Mouse (Mus musculus): Measurements from ENCODE around the gene Prdx4.
"Not testable (repeated sequence)": the region's sequence is repeated elsewhere in the genome, so short reads cannot be mapped to it uniquely, and the experiment has no call there.

Gene Prdx4

DNA sequence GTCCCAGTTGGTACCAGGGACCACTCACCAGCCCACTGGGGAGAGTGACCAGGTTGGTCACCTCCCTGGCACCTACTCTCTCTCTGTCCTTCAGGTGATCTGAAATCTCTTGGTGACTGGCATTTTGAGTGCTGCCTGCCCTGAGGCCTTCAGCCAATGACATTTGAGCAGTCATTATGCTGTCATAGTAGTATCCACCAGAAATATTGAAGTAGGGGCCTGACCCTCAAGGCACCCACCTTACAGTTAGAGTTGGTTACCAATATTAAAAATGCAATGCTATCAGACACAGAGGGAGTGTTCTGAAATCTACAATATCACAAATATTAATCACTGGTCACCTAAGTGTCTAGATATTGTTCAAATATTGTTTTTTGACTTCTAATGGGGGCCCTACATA is at the start of gene Prdx4:
TSS of gene Prdx4 (minus strand) at position 101 of the 400 bp plus-strand sequence.
- in situ Hi-C loops (cut with MboI; ENCODE audit: low pct_unique_long_range_greater_than_20kb in 1 of 2, low sequenced_read_pairs in 2 of 2, unreplicated experiment in 1 of 2) = no loop called here

- in situ Hi-C loops (cut with MboI; ENCODE audit: low pct_unique_long_range_greater_than_20kb in 1 of 2, low sequenced_read_pairs in 2 of 2, unreplicated experiment in 1 of 2) = no loop called here
These were observed 36.0 kb upstream of the Prdx4 start for GRCm38 (mm10) chrX:155376538-155376937.

GRCm38 (mm10) chrX:155375458-155375857 is 34.9 kb upstream of the Prdx4 start:
- in situ Hi-C loops (cut with MboI; ENCODE audit: low pct_unique_long_range_greater_than_20kb in 1 of 2, low sequenced_read_pairs in 2 of 2, unreplicated experiment in 1 of 2) = no loop called here

DNA sequence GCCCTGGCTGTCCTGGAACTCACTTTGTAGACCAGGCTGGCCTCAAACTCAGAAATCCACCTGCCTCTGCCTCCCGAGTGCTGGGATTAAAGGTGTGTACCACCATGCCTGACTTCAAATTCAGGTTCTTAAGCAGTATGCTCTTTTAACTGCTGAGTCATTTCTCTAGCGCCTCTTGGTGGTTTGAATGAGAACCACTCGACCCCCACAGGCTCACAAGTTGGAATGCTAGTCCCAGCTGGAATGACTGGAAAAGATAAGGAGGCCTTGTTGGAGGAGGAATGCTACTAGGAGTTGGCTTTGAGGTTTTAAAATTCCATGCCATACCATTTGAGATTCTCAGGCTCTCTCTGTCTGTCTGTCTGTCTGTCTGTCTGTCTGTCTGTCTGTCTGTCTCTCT is 29.6 kb upstream of the Prdx4 start:
- in situ Hi-C loops (cut with MboI; ENCODE audit: low pct_unique_long_range_greater_than_20kb in 1 of 2, low sequenced_read_pairs in 2 of 2, unreplicated experiment in 1 of 2) = not testable (repeated sequence)

GRCm38 (mm10) chrX:155365095-155365494 is 24.5 kb upstream of the Prdx4 start:
- in situ Hi-C loops (cut with MboI; ENCODE audit: low pct_unique_long_range_greater_than_20kb in 1 of 2, low sequenced_read_pairs in 2 of 2, unreplicated experiment in 1 of 2) = no loop called here

DNA sequence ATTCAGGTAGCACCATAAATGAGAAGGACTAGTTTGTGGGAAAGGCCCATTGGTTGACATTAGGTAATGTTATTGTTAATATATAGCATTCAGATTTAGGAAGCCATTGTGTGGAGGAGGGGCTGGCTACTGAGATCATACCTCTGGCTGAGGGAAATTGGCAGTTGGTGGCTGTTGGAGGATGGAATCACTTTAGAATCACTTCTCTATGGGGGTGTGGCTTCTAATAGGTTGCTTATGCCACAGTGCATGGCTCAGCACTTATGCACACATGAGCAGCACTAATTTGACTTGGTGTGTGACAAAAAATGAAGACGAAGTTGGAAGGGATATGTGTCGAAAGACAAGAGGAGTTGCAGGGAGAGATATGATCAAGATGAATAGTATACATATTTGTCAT is 5.7 kb upstream of the Prdx4 start:
- in situ Hi-C loops (cut with MboI; ENCODE audit: low pct_unique_long_range_greater_than_20kb in 1 of 2, low sequenced_read_pairs in 2 of 2, unreplicated experiment in 1 of 2) = no loop called here

- in situ Hi-C loops (cut with MboI; ENCODE audit: low pct_unique_long_range_greater_than_20kb in 1 of 2, low sequenced_read_pairs in 2 of 2, unreplicated experiment in 1 of 2) = no loop called here
These were observed 2.4 kb downstream of the Prdx4 start for GRCm38 (mm10) chrX:155337905-155338721.

DNA sequence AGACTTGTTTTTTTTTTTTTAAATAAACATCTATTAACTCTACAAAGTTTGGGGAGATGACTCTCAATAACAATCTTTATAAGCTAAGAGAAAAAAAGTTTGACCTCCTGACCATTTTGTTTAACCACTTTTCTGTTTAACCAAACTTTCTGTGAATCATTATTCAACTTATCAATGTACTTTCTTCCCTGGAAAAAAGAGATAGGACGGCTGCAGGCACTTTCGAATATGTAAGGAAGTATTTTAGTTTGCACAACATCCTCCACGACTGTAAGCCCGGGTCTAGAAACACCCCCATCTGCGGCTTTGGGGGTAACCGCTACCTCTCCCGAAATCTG is 3.0 kb downstream of the Prdx4 start:
- in situ Hi-C loops (cut with MboI; ENCODE audit: low pct_unique_long_range_greater_than_20kb in 1 of 2, low sequenced_read_pairs in 2 of 2, unreplicated experiment in 1 of 2) = no loop called here

DNA sequence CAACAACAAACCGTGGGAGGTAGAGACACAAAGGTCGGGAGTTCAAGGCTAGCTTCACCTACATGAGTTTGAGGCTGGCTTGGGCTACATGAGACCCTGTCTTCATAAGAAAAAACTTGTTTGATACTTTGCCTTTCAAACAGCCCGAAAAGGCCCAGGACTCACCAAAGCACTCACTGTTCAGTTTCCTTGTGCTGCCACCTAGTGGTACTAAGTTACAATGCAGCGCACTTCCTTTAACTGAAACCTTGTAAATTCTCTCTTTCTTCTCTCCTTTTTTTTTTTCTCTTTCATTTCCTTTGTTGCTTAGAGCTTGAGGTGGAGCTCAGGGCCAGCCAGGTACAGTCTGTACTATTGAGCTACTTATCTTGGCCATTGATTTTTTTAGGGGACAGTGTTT is 22.5 kb downstream of the Prdx4 start:
- in situ Hi-C loops (cut with MboI; ENCODE audit: low pct_unique_long_range_greater_than_20kb in 1 of 2, low sequenced_read_pairs in 2 of 2, unreplicated experiment in 1 of 2) = loop anchor here in 1 of 2 experiments (10.0 kb wide), 1 partner anchor 153 kb away; no protein-coding TSS in a partner anchor

DNA sequence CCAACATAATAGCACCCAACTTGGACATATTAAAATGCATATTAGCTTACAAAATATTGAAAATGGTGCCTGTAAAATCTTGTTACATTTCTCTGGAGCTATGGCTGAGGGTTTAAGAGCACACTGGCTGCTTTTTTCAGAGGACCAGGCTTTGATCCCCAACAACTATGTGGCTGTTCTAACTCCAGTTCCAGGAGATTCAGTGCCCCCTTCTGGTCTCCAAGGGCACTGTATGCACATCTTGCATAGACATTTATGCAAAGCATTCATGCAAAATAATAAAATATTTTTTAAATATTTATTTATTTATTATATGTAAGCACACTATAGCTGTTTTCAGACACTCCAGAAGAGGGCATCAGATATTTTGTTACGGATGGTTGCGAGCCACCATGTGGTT is 34.2 kb downstream of the Prdx4 start:
- in situ Hi-C loops (cut with MboI; ENCODE audit: low pct_unique_long_range_greater_than_20kb in 1 of 2, low sequenced_read_pairs in 2 of 2, unreplicated experiment in 1 of 2) = no loop called here

DNA sequence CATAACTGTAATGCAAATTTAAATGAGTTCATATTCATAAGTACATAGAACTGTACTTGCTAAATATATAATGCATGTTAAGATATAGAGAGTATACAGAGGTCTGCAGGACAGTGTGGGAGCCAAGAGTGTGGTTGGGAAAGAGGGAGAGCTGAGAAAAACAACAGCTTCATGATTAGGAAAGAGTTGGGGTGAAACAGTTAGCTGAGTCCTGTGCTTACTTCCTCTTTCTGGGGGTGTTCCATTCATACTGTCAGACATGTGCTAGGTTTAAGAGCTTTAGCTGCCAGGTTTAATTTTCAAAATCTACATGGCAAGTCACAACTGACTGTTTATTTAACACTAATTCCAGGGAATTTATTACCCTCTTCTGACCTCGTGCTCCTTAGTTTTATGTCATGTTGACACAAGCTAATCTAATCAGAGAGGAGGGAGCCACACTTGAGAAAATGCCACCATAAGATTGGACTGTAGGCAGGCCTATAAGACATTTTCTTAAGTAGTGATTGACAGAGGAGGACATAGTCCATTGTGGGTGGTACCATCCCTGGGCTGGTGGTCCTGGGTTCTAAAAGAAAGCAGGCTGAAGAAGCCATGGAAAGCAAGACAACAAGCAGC is 60.0 kb downstream of the Prdx4 start:
- in situ Hi-C loops (cut with MboI; ENCODE audit: low pct_unique_long_range_greater_than_20kb in 1 of 2, low sequenced_read_pairs in 2 of 2, unreplicated experiment in 1 of 2) = no loop called here

DNA sequence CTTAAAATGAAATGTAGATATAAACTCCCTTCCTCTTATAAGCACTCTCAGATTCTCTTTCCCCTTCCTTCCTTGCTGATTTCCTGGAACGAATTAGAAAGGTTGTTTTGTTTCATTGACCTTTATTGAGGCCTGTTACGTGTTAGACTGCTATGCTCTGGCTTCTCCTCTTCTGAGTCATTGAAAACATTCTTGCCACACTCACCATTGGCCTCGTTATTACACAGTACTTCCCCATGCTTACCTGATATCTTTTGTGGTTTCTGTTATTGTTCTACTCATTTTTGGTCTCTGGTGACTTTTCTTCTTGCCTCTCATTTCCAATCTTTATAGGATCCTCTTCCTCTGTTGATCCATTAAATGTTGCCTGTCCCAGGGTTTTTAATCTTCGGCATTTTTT is 62.1 kb downstream of the Prdx4 start:
- in situ Hi-C loops (cut with MboI; ENCODE audit: low pct_unique_long_range_greater_than_20kb in 1 of 2, low sequenced_read_pairs in 2 of 2, unreplicated experiment in 1 of 2) = no loop called here

Measured in mouse embryonic stem cell (cell line).